Mouse (Mus musculus) stomach, postnatal 0 days (tissue): ENCODE measurements at regions not wholly inside any gene's neighbourhood (a gene's known extent, or its start where the extent isn't known, plus 50 kb on each side); places are given as distances from the start of the nearest gene placed in this dataset.

ENCODE experiments used
- CTCF ChIP-seq: IDR thresholded peaks from 2 replicates; pipeline ENCODE4 v1.5.1; 2016; ENCODE audit warnings: antibody characterized with exemption, low read depth, mild to moderate bottlenecking, moderate library complexity
- EP300 ChIP-seq: optimal IDR thresholded peaks from 2 replicates; pipeline ENCODE3; 2016; ENCODE audit warnings: antibody characterized with exemption

GRCm38 (mm10) chr5:40308510-40308909 is 553.2 kb upstream of the Hs3st1 start:
- TF ChIP-seq CTCF = no peak
- no peak for TF ChIP-seq EP300
